ENCODE assay signal across 9 mouse cellular contexts in the genomic region with DNA sequence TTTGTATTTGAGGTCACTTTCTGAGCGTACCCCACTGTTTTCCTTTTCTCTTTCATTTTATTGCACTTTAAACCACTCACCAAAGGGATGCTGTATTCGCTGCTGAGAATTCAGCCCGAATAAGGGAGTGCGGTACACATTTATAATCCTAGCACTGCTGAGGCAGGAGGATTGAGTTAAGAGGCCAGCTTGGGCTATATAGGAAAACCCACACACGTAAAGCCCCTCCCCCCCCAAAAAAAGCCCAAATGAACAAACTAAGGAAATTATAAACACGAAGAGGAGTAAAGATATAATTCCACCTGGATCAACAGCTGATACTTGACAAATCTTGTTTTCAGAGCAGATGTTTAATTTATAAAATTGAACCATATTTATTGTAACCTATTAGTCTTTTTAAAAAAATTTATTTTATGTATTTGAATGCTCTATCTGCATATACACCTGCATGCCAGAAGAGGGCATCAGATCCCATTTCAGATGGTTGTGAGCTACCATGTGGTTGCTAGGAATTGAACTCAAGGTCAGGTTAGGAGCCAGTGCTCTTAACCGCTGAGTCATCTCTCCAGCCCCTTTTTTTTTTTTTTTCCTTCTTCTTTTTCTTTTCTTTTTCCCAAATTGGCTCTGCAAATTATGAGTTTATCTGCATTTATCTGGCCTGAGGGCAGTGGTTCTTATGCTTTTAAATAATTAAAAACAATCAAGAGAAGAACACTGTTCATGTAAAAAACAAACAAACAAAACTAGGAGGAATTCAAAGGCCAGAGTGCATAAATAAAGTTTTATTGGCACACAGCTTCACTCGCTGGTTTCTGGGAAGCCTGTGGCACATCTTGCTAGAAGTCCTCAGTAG. TPM values are rescaled to one million over a fixed set of nuclear protein-coding genes. Genes with fewer than 3 reads are reported as not detected.
DNase-seq lines count a peak whose midpoint lies in the region; ATAC-seq lines count a peak whose summit lies in the region.
"Had no signal": no experiment of that assay in that cellular context is flagged by ENCODE, and none has a peak within 500 bp of the region (broad histone marks: within the 10 kb centered on the region; RNA-seq: fewer than 3 reads in every experiment).

No protein-coding gene starts in this region.

- no peak for ATAC-seq in neural tube, embryonic 11.5 days (ENCODE audit: insufficient read depth, low FRiP score, low TSS enrichment)
- no peak for ATAC-seq in limb, embryonic 12.5 days (ENCODE audit: insufficient number of reproducible peaks, insufficient read depth, low FRiP score, low TSS enrichment, low read depth)
- ATAC-seq in stomach, embryonic 16.5 days (ENCODE audit: insufficient read depth, low FRiP score), result no peak

- intact Hi-C loops in heart, postnatal 36 days (cut with DNase I), result loop anchor here (5.0 kb wide), 2 partner anchors 124 to 196 kb away; no protein-coding TSS in a partner anchor

- no peaks in the 10 kb centered on the region for H3K9me3 ChIP-seq in heart, embryonic 10.5 days
- no peaks in the 10 kb centered on the region for H3K9me3 ChIP-seq in neural tube, embryonic 11.5 days (ENCODE audit: control insufficient read depth, low read length)
- no peaks in the 10 kb centered on the region for H3K9me3 ChIP-seq in limb, embryonic 12.5 days
- no peaks in the 10 kb centered on the region for H3K9me3 ChIP-seq in stomach, embryonic 16.5 days (replicated peaks; ENCODE audit: control insufficient read depth, low read length)

- no peaks in the 10 kb centered on the region for H3K27me3 ChIP-seq in heart, embryonic 10.5 days (ENCODE audit: insufficient read depth, poor library complexity, severe bottlenecking)
- H3K27me3 ChIP-seq in neural tube, embryonic 11.5 days (ENCODE audit: control insufficient read depth, insufficient read depth, low read length), result no peaks in the 10 kb centered on the region
- H3K27me3 ChIP-seq in limb, embryonic 12.5 days, result peaks cover 8% of the 10 kb centered on the region
- H3K27me3 ChIP-seq in stomach, embryonic 16.5 days (ENCODE audit: control insufficient read depth, insufficient read depth, low read length), result no peaks in the 10 kb centered on the region

- no peak overlapping the region for H3K27ac ChIP-seq in heart, embryonic 10.5 days
- H3K27ac ChIP-seq in neural tube, embryonic 11.5 days (ENCODE audit: low read depth, low read length), result no peak overlapping the region
- peak overlapping the region; percentile 67; the same call in 1 of the 2 replicates for H3K27ac ChIP-seq in limb, embryonic 12.5 days
- peak overlapping the region; percentile 75; the same call in 1 of the 2 replicates for H3K27ac ChIP-seq in stomach, embryonic 16.5 days (ENCODE audit: low read length)

- H3K4me1 ChIP-seq in heart, embryonic 10.5 days, result peaks cover 31% of the 10 kb centered on the region
- H3K4me1 ChIP-seq in neural tube, embryonic 11.5 days (ENCODE audit: control insufficient read depth, insufficient read depth, low read length), result 0 out of 2 replicates have a peak, but pooled peaks cover 9% of the 10 kb centered on the region
- peaks cover 6% of the 10 kb centered on the region; the same call in 1 of the 2 replicates for H3K4me1 ChIP-seq in limb, embryonic 12.5 days (replicated peaks)
- peaks cover 7% of the 10 kb centered on the region for H3K4me1 ChIP-seq in stomach, embryonic 16.5 days (ENCODE audit: control insufficient read depth, insufficient read depth, low read length)

- H3K4me3 ChIP-seq in heart, embryonic 10.5 days, result peak overlapping the region; percentile 73
- H3K4me3 ChIP-seq in neural tube, embryonic 11.5 days (ENCODE audit: low read depth, low read length), result no peak overlapping the region
- peak overlapping the region; percentile 56 for H3K4me3 ChIP-seq in limb, embryonic 12.5 days (replicated peaks)
- H3K4me3 ChIP-seq in stomach, embryonic 16.5 days (replicated peaks; ENCODE audit: low read length), result peak overlapping the region; percentile 65

- H3K4me2 ChIP-seq in neural tube, embryonic 11.5 days (ENCODE audit: low read depth), result peak overlapping the region; percentile 78; the same call in 1 of the 2 replicates
- H3K4me2 ChIP-seq in limb, embryonic 12.5 days, result peak overlapping the region; percentile 80
- peak overlapping the region; percentile 86 for H3K4me2 ChIP-seq in stomach, embryonic 16.5 days (ENCODE audit: low read depth, low read length)

- WGBS in heart, embryonic 10.5 days, result 55% methylated on average over 8 of the region's 8 CpGs
- WGBS in neural tube, embryonic 11.5 days, result 50% methylated on average over 8 of the region's 8 CpGs
- 53% methylated on average over 8 of the region's 8 CpGs for WGBS in limb, embryonic 12.5 days
- WGBS in stomach, embryonic 16.5 days, result 59% methylated on average over 8 of the region's 8 CpGs

- no peak overlapping the region for H3K9ac ChIP-seq in neural tube, embryonic 11.5 days (ENCODE audit: low read length)
- no peak overlapping the region; the same call in 1 of the 2 replicates for H3K9ac ChIP-seq in limb, embryonic 12.5 days (replicated peaks)
- peak overlapping the region; percentile 79 for H3K9ac ChIP-seq in stomach, embryonic 16.5 days (ENCODE audit: low read length)

- DNase-seq in heart, embryonic 10.5 days (ENCODE audit: low spot score), result no peak
- DNase-seq in heart, postnatal 36 days, result no peak
- no peak for DNase-seq in neural tube, embryonic 11.5 days (ENCODE audit: low spot score)
- no peak for DNase-seq in neural tube, embryonic 10.5 days (ENCODE audit: extremely low spot score, low spot score)
- no peak for DNase-seq in natural killer cell, adult 2 months (ENCODE audit: low spot score in 2 of 2)
- no peak for DNase-seq in spleen, postnatal 36 days (ENCODE audit: low spot score in 2 of 2)
- DNase-seq: lung, postnatal 14 days had no signal

- H3K36me3 ChIP-seq in heart, embryonic 10.5 days, result no peaks in the 10 kb centered on the region
- no peaks in the 10 kb centered on the region for H3K36me3 ChIP-seq in neural tube, embryonic 11.5 days (ENCODE audit: control insufficient read depth, insufficient read depth, low read length)
- no peaks in the 10 kb centered on the region for H3K36me3 ChIP-seq in limb, embryonic 12.5 days
- H3K36me3 ChIP-seq in stomach, embryonic 16.5 days (ENCODE audit: control insufficient read depth, insufficient read depth, low read length), result no peaks in the 10 kb centered on the region

RNA-seq across cellular contexts. Expression of gene Acacb, which starts 30.4 kb away (rescaled TPM):
- 5.8 and 11.7 TPM in 2 replicates for polyA plus RNA-seq in heart, embryonic 10.5 days (2016; fragmentation: Nextera tagmentation; extraction: Ambion mirVana)
- total RNA-seq in heart, postnatal 36 days (2021), result 100 to 1,000 TPM; 232 to 242 TPM
- 0.82 and 1.8 TPM in 2 replicates for polyA plus RNA-seq in neural tube, embryonic 11.5 days (2014; fragmentation: Nextera tagmentation; extraction: Ambion mirVana)
- polyA plus RNA-seq in limb, embryonic 12.5 days (2016; fragmentation: Nextera tagmentation; extraction: Ambion mirVana), result 4.7 TPM in 2 replicates
- polyA plus RNA-seq in stomach, embryonic 16.5 days (2015; fragmentation: Nextera tagmentation; extraction: Ambion mirVana), result 2.1 and 3.2 TPM in 2 replicates

RNA-seq across cellular contexts. Expression of gene Ung, which starts 46.6 kb away (rescaled TPM):
- 68.1 and 70.9 TPM in 2 replicates for polyA plus RNA-seq in heart, embryonic 10.5 days (2016; fragmentation: Nextera tagmentation; extraction: Ambion mirVana)
- 10 to 100 TPM; 26.4 to 27.3 TPM for total RNA-seq in heart, postnatal 36 days (2021)
- polyA plus RNA-seq in neural tube, embryonic 11.5 days (2014; fragmentation: Nextera tagmentation; extraction: Ambion mirVana), result 26.6 and 28.0 TPM in 2 replicates
- 61.7 and 63.0 TPM in 2 replicates for polyA plus RNA-seq in limb, embryonic 12.5 days (2016; fragmentation: Nextera tagmentation; extraction: Ambion mirVana)
- polyA plus RNA-seq in stomach, embryonic 16.5 days (2015; fragmentation: Nextera tagmentation; extraction: Ambion mirVana), result 33.4 and 34.3 TPM in 2 replicates

RNA-seq across cellular contexts. Expression of gene Alkbh2, which starts 48.8 kb away (rescaled TPM):
- 13.0 and 13.2 TPM in 2 replicates for polyA plus RNA-seq in heart, embryonic 10.5 days (2016; fragmentation: Nextera tagmentation; extraction: Ambion mirVana)
- 1 to 10 TPM; 1.2 to 1.5 TPM for total RNA-seq in heart, postnatal 36 days (2021)
- 12.8 and 13.1 TPM in 2 replicates for polyA plus RNA-seq in neural tube, embryonic 11.5 days (2014; fragmentation: Nextera tagmentation; extraction: Ambion mirVana)
- polyA plus RNA-seq in limb, embryonic 12.5 days (2016; fragmentation: Nextera tagmentation; extraction: Ambion mirVana), result 13.8 and 16.1 TPM in 2 replicates
- polyA plus RNA-seq in stomach, embryonic 16.5 days (2015; fragmentation: Nextera tagmentation; extraction: Ambion mirVana), result 4.8 and 6.1 TPM in 2 replicates

Comparison
In these comparisons a context has a peak if more than half of its experiments do, and no peak if none do; other contexts are left out.
1. H3K27ac ChIP-seq: peak in limb, embryonic 12.5 days (single experiment) and stomach, embryonic 16.5 days (single experiment); none in heart, embryonic 10.5 days (single experiment) and neural tube, embryonic 11.5 days (single experiment).
2. Peak in every context shown above with its lines, with median percentiles within 50 percentile points of each other: H3K4me2 ChIP-seq.